Mouse (Mus musculus): ENCODE results near the gene Taar6. TPM values are rescaled to one million over a fixed set of nuclear protein-coding genes. Genes with fewer than 3 reads are reported as not detected.

Gene Taar6
- not detected in 2 replicates for polyA plus RNA-seq (2016; fragmentation: Nextera tagmentation; extraction: Ambion mirVana)

DNA sequence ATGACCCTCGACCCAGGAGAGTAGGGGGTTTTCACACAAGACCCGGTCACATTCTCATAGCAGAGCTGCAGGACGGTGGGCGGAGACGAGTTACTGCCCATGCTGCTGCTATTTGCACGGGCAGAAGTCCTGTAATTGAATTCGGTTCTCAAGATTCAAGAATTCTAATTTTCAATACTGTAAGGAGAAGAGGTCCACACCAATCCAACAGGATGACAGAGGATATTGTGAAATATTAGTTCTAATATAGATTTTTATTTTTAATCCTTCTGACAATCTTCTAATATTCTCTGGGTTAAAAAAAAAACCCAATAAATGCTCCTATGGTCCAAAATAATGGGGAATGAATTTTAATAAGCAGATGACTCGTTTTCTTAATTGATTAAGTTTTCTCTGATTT is at the start of gene Taar6:
Gene Taar6, minus strand, starts transcription at position 101 of the 400 bp plus-strand sequence.
- H3K4me1 ChIP-seq, result no peaks in the 10 kb centered on the region
- H3K9me3 ChIP-seq (replicated peaks), result no peaks in the 10 kb centered on the region
- H3K4me3 ChIP-seq, result no peak within 1 kb of the TSS
- no peak within 1 kb of the TSS for H3K27ac ChIP-seq
- H3K27me3 ChIP-seq (ENCODE audit: low read depth, poor library complexity, severe bottlenecking), result no peaks in the 10 kb centered on the region
- no peaks in the 10 kb centered on the region for H3K36me3 ChIP-seq
- 82% methylated on average over 8 of the region's 8 CpGs for WGBS
- no peak for DNase-seq (ENCODE audit: low spot score)

DNA sequence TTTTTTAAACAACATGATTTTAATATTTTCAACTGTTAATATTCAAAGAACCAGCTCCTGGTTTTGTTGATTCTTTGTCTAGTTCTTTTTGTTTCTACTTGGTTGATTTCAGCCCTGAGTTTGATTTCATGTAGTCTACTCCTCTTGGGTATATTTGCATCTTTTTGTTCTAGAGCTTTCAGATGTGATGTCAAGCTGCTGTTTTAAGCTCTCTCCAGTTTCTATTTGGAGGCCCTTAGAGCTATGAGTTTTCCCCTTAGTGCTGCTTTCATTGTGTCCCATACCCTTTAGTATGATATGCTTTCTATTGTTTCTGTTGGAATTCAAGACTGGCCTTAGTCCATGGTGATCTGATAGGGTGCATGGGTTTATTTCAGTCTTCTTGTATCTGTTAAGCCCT is 45.9 kb upstream of the Taar6 start:
- Histone ChIP-seq H3K36me3 (no peaks in the 10 kb centered on the region), H3K4me1 (no peaks in the 10 kb centered on the region), H3K4me3 (no peak overlapping the region), H3K27me3 (ENCODE audit: low read depth, poor library complexity, severe bottlenecking) (no peaks in the 10 kb centered on the region), H3K9me3 (replicated peaks) (no peaks in the 10 kb centered on the region), H3K27ac (no peak overlapping the region)
- DNase-seq (ENCODE audit: low spot score), result no peak

DNA sequence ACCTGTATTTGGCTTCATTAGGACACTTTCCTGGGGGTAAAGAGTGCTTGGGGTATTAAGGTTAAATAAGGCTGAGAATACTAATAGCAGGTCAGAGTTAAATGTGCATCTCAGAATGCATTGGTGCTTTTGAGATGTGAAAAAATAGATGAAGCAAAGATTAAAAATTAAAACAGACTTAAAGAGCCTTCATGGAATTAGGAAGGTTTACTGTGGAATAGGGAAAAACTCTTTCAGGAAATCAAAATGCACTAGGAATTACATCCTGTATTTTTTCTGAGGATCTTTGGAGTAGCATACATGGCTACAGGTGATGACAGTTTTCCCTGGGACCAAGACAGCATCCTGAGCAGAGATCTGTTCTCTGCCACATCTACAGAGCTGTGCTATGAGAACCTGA is 41.5 kb upstream of the Taar6 start, which contains the start of gene Taar7d:
Gene Taar7d, plus strand, starts transcription at position 301 of the 400 bp plus-strand sequence.
- Histone ChIP-seq H3K4me1 (no peaks in the 10 kb centered on the region), H3K9me3 (replicated peaks) (no peaks in the 10 kb centered on the region)

DNA sequence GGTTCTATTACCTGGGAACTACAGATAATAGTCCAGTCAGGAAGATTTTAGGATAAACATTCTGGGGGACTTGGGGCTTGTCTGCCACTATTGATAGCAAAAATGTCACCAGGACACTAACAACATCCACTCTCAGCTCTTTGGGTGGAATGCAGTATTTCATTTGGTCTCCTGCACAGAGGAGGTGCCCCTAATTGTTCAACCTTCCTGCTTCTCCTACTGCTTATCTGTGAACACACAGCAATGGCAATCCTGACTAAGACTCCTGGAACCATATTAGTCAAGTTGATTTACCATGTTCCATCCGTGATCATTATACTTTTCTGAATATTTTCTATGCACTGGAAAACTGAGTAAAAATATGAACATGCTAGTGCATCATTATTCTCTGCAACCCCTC is 22.7 kb upstream of the Taar6 start:
- Histone ChIP-seq H3K27ac (no peak overlapping the region), H3K4me1 (no peaks in the 10 kb centered on the region), H3K9me3 (replicated peaks) (no peaks in the 10 kb centered on the region), H3K27me3 (ENCODE audit: low read depth, poor library complexity, severe bottlenecking) (no peaks in the 10 kb centered on the region), H3K4me3 (no peak overlapping the region), H3K36me3 (no peaks in the 10 kb centered on the region)
- DNase-seq (ENCODE audit: low spot score), result no peak
- WGBS, result 93% methylated on average over 1 of the region's 1 CpGs

More for the DNA sequence above, 41.5 kb upstream of the Taar6 start, which contains the start of gene Taar7d:
- Histone ChIP-seq H3K4me3 (no peak within 1 kb of the TSS), H3K36me3 (no peaks in the 10 kb centered on the region), H3K27ac (no peak within 1 kb of the TSS), H3K27me3 (ENCODE audit: low read depth, poor library complexity, severe bottlenecking) (no peaks in the 10 kb centered on the region)
- no peak for DNase-seq (ENCODE audit: low spot score)

DNA sequence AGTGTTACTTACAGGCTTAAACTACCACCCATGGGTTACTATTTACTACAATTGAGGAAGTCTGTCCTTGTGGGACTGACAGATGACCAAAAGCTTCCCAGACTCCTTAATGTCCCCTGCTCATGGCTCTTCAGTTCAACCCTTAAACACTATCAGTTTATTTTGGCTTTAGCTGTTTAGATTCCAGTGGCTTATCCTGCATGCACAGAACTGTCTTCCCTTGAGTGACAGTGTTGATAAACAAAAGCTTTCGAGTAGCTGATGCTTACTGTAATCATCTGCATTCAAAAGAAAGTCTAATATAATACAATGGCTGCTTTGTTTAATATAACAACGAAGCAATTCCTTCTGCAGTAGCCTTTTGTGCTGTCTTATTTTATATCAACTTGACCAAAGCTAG is 21.6 kb upstream of the Taar6 start:
- 71% methylated on average over 2 of the region's 2 CpGs for WGBS

DNA sequence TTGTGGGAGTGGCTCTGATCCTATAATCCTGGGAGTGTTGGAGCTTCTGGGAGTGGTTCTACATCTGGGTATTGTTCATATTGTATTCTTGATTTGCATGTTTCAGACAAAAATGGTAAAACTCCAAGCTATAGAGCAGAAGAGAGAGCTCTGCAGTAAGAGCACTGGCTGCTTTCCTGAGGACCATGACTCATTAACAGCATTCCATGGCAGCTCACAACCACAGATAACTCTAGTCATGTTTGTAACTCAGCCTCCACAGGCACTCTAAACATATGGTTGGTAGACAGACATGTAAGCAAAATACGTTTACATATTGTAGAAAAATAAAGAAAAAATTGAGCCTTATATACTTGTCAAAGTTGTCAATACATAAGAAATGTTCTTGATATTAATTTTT is 21.0 kb upstream of the Taar6 start:
- Histone ChIP-seq H3K4me3 (no peak overlapping the region), H3K9me3 (replicated peaks) (no peaks in the 10 kb centered on the region), H3K27ac (no peak overlapping the region), H3K4me1 (no peaks in the 10 kb centered on the region), H3K27me3 (ENCODE audit: low read depth, poor library complexity, severe bottlenecking) (no peaks in the 10 kb centered on the region), H3K36me3 (no peaks in the 10 kb centered on the region)
- no peak for DNase-seq (ENCODE audit: low spot score)
- WGBS, result 90% methylated on average over 1 of the region's 1 CpGs

More for the DNA sequence above, 21.6 kb upstream of the Taar6 start:
- Histone ChIP-seq H3K4me1 (no peaks in the 10 kb centered on the region), H3K27me3 (ENCODE audit: low read depth, poor library complexity, severe bottlenecking) (no peaks in the 10 kb centered on the region), H3K27ac (no peak overlapping the region), H3K4me3 (no peak overlapping the region), H3K36me3 (no peaks in the 10 kb centered on the region), H3K9me3 (replicated peaks) (no peaks in the 10 kb centered on the region)
- no peak for DNase-seq (ENCODE audit: low spot score)

DNA sequence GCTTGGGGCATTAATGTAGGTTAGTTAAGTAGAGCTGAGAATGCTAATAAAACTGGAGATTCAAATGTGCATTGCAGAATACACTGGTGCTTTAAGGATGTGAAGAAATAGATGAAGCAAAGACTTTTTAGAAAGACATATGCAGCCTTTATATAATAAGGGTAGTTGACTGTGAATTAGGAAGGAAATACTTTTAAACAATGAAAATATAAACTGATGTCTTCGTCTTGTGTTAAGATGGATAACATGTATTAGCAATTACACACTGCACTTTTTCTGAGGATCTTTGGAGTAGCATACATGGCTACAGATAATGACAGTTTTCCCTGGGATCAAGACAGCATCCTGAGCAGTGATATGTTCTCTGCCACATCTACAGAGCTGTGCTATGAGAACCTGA is 14.2 kb upstream of the Taar6 start, which contains the start of gene Taar7b:
Gene Taar7b, plus strand, starts transcription at position 301 of the 400 bp plus-strand sequence.
- H3K9me3 ChIP-seq (replicated peaks), result no peaks in the 10 kb centered on the region
- no peaks in the 10 kb centered on the region for H3K36me3 ChIP-seq
- DNase-seq (ENCODE audit: low spot score), result no peak
- H3K27ac ChIP-seq, result no peak within 1 kb of the TSS
- no peaks in the 10 kb centered on the region for H3K27me3 ChIP-seq (ENCODE audit: low read depth, poor library complexity, severe bottlenecking)
- 98% methylated on average over 1 of the region's 1 CpGs for WGBS
- H3K4me3 ChIP-seq, result no peak within 1 kb of the TSS
- no peaks in the 10 kb centered on the region for H3K4me1 ChIP-seq

DNA sequence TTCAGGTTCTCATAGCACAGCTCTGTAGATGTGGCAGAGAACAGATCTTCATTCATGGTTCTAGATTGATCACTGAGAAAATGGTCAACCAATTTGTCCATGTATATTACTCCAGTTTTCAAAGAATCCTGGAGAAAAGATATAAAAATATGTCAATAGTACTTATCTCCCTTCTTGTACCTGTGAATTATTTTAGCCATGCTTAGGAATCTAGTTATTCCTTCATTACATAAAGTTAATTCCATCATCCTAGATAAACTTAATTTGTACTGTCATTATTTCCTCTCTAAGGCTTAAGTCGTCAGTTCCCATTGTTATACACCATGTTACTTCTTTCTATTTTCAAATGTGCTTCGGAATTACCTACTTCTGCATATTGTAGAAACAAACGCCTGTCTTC is 7.9 kb upstream of the Taar6 start, which contains the start of gene Taar7a:
Gene Taar7a, minus strand, starts transcription at position 101 of the 400 bp plus-strand sequence.
- no peaks in the 10 kb centered on the region for H3K27me3 ChIP-seq (ENCODE audit: low read depth, poor library complexity, severe bottlenecking)
- DNase-seq (ENCODE audit: low spot score), result no peak
- no peaks in the 10 kb centered on the region for H3K4me1 ChIP-seq
- no peak within 1 kb of the TSS for H3K27ac ChIP-seq
- no peak within 1 kb of the TSS for H3K4me3 ChIP-seq
- 95% methylated on average over 3 of the region's 3 CpGs for WGBS
- no peaks in the 10 kb centered on the region for H3K9me3 ChIP-seq (replicated peaks)
- no peaks in the 10 kb centered on the region for H3K36me3 ChIP-seq

DNA sequence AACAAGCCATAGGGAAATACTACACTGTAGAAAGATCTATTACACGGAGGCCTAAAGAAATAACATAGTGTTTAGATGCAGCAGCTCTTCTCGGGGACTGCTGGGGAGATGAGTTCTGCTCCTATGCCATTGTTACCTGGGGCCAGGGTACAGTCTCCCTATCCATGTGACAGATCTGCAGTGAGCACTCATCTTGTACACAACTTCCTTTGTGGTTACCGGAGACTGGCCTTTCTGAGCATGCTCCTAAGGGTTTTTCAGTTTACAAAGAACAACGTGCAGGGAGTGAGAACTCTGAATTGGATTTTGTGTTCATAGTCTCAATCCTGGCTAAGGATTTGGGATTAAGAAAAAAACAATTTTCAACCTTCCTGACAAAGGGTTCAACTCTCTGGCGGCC is 973 bp upstream of the Taar6 start:
- no peak for DNase-seq (ENCODE audit: low spot score)
- 93% methylated on average over 5 of the region's 5 CpGs for WGBS
- no peaks in the 10 kb centered on the region for H3K27me3 ChIP-seq (ENCODE audit: low read depth, poor library complexity, severe bottlenecking)

DNA sequence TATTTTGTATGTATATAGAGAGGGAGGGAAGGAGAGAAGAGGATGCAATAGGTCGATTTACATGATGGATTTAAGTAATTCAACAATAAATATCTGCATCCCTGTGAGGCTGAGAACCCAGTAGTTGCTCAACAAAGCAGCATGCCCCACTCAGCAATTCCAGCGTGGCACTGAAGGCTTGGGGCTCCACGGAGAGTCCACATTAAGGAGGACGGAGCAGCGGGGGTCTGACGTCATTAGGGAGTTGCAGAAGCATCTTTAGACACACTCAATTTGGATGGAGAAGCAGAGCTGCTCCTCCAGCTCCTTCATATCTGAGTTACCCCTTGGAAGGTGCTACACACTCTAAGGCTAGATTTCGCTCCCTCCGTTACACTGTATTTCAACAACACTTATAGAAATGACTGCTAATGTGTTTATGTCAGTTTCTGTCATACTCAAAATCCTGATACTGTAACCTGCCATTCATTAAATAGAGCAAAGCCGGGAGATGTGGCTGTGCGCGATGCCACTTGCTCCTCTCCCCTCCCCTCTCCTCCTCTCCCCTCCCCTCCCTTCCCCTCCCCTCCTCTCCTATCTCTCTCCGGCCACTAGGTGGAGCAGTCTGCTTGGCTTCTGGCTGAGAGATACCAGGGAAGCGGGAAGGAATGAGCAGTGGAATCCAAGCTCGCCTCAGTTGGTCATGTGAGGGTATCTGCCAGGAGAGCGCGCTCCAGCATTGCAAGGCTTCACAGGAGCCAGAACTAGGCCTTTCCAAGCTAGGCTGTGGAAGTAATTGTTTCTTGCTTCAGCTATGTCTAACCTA is 6.3 kb downstream of the Taar6 start:
- H3K4me3 ChIP-seq, result no peak overlapping the region

More for the DNA sequence above, 973 bp upstream of the Taar6 start:
- no peak overlapping the region for H3K27ac ChIP-seq
- H3K9me3 ChIP-seq (replicated peaks), result no peaks in the 10 kb centered on the region
- no peak overlapping the region for H3K4me3 ChIP-seq
- no peaks in the 10 kb centered on the region for H3K36me3 ChIP-seq
- H3K4me1 ChIP-seq, result no peaks in the 10 kb centered on the region

DNA sequence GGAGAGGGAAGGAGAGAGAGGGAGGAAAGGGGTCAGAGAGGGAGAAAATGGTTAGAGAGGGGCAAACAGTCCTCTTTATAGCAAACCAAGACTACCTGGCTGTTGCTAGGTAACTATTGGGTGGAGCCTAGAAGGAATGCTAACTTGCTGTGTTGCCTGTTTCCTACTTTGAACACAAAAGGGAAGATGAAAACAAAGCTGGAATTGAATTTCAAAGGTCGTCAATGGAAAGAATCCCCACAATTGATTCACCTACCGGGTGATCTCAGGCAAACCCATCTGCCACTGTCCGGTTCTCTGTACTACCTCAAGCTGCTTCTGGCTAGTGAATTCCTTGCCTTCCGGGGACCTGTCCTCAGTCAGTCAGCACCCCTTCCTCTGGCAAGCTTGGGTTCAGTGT is 7.5 kb downstream of the Taar6 start:
- H3K27ac ChIP-seq, result no peak overlapping the region
- no peak overlapping the region for H3K4me3 ChIP-seq
- H3K27me3 ChIP-seq (ENCODE audit: low read depth, poor library complexity, severe bottlenecking), result no peaks in the 10 kb centered on the region
- DNase-seq (ENCODE audit: low spot score), result no peak
- no peaks in the 10 kb centered on the region for H3K36me3 ChIP-seq
- no peaks in the 10 kb centered on the region for H3K4me1 ChIP-seq
- H3K9me3 ChIP-seq (replicated peaks), result no peaks in the 10 kb centered on the region
- WGBS, result 60% methylated on average over 4 of the region's 4 CpGs

More for the DNA sequence above, 6.3 kb downstream of the Taar6 start:
- DNase-seq (ENCODE audit: low spot score), result peak; percentile 81
- no peak overlapping the region for H3K27ac ChIP-seq
- no peaks in the 10 kb centered on the region for H3K27me3 ChIP-seq (ENCODE audit: low read depth, poor library complexity, severe bottlenecking)
- WGBS, result 45% methylated on average over 16 of the region's 16 CpGs
- H3K4me1 ChIP-seq, result no peaks in the 10 kb centered on the region
- H3K36me3 ChIP-seq, result no peaks in the 10 kb centered on the region
- H3K9me3 ChIP-seq (replicated peaks), result no peaks in the 10 kb centered on the region

DNA sequence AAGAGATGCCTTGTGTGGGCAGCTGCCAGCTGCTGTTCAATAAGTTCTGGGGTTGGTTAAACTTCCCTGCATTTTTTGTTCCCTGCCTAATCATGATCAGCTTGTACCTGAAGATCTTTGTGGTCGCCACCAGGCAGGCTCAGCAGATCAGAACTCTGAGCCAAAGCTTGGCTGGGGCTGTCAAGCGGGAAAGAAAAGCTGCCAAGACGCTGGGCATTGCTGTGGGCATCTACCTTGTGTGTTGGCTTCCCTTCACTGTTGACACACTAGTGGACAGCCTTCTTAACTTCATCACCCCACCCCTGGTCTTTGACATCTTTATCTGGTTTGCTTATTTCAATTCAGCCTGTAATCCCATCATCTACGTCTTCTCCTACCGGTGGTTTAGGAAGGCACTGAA is 14.2 kb downstream of the Taar6 start:
- Histone ChIP-seq H3K9me3 (replicated peaks) (no peaks in the 10 kb centered on the region), H3K4me3 (no peak overlapping the region), H3K4me1 (no peaks in the 10 kb centered on the region), H3K36me3 (no peaks in the 10 kb centered on the region), H3K27me3 (ENCODE audit: low read depth, poor library complexity, severe bottlenecking) (no peaks in the 10 kb centered on the region), H3K27ac (no peak overlapping the region)
- no peak for DNase-seq (ENCODE audit: low spot score)
- 85% methylated on average over 5 of the region's 5 CpGs for WGBS

DNA sequence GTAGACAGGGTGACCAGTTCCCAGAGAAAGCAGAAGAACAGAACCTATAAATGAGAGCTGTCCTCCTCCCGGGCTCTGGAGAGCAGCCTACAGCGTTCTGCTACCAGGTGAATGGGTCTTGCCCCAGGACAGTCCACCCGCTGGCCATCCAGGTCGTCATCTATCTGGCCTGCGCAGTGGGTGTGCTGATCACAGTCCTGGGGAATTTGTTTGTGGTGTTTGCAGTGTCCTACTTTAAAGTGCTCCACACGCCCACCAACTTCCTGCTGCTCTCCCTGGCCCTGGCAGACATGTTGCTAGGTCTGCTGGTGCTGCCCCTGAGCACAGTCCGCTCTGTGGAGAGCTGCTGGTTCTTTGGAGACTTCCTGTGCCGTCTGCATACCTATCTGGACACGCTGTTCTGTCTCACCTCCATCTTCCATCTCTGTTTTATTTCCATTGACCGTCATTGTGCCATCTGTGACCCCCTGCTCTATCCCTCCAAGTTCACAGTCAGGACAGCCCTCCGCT is 14.7 kb downstream of the Taar6 start, which contains the start of gene Taar5:
Gene Taar5, plus strand, starts transcription at position 51 of the 510 bp plus-strand sequence.
- 90% methylated on average over 11 of the region's 11 CpGs for WGBS
- no peak for DNase-seq (ENCODE audit: low spot score)
- no peaks in the 10 kb centered on the region for H3K36me3 ChIP-seq
- H3K4me1 ChIP-seq, result no peaks in the 10 kb centered on the region
- no peaks in the 10 kb centered on the region for H3K27me3 ChIP-seq (ENCODE audit: low read depth, poor library complexity, severe bottlenecking)
- no peak within 1 kb of the TSS for H3K4me3 ChIP-seq
- H3K27ac ChIP-seq, result no peak within 1 kb of the TSS
- no peaks in the 10 kb centered on the region for H3K9me3 ChIP-seq (replicated peaks)

Data from limb, embryonic 10.5 days (tissue).